Mouse (Mus musculus) right cerebral cortex, postnatal 14 days (tissue): ENCODE results near the gene Patl2.
"Not testable (repeated sequence)": the region's sequence is repeated elsewhere in the genome, so short reads cannot be mapped to it uniquely, and the experiment has no call there.

Experiments
- DNase-seq: peaks from one replicate; pipeline ENCODE4 v3.0.0; 2022

The Patl2 gene

GRCm38 (mm10) chr2:122186106-122186505 lies at the start of gene Patl2, which contains the start of gene Terb2:
Patl2 (minus strand) TSS chr2:122186189.
Terb2 (plus strand) TSS chr2:122186272.
- no peak for DNase-seq

GRCm38 (mm10) chr2:122235425-122235824 lies 49.4 kb upstream of the Patl2 start:
- DNase-seq: no peak

- DNase-seq: peak; percentile 71
Measured at GRCm38 (mm10) chr2:122234611-122235288, 48.8 kb upstream of the Patl2 start, which contains the start of gene Sord. Sord (plus strand) TSS chr2:122234749.

- DNase-seq: peak; percentile 13
Measured at GRCm38 (mm10) chr2:122233759-122234557, 48.0 kb upstream of the Patl2 start.

- no peak for DNase-seq
Measured at GRCm38 (mm10) chr2:122233341-122233740, 47.4 kb upstream of the Patl2 start.

GRCm38 (mm10) chr2:122231616-122232015 lies 45.6 kb upstream of the Patl2 start:
- no peak for DNase-seq

- DNase-seq: no peak
Measured at GRCm38 (mm10) chr2:122230395-122230794, 44.4 kb upstream of the Patl2 start.

GRCm38 (mm10) chr2:122223654-122224053 lies 37.7 kb upstream of the Patl2 start:
- no peak for DNase-seq

GRCm38 (mm10) chr2:122222272-122222671 lies 36.3 kb upstream of the Patl2 start:
- no peak for DNase-seq

GRCm38 (mm10) chr2:122221798-122222197 lies 35.8 kb upstream of the Patl2 start:
- DNase-seq: no peak

GRCm38 (mm10) chr2:122221378-122221777 lies 35.4 kb upstream of the Patl2 start:
- no peak for DNase-seq

GRCm38 (mm10) chr2:122218234-122218633 lies 32.2 kb upstream of the Patl2 start:
- no peak for DNase-seq

- DNase-seq: not testable (repeated sequence)
Measured at GRCm38 (mm10) chr2:122217075-122217474, 31.1 kb upstream of the Patl2 start.

- no peak for DNase-seq
Measured at GRCm38 (mm10) chr2:122210534-122211228, 24.7 kb upstream of the Patl2 start.

- no peak for DNase-seq
Measured at GRCm38 (mm10) chr2:122206440-122207107, 20.6 kb upstream of the Patl2 start.

- DNase-seq: no peak
Measured at GRCm38 (mm10) chr2:122201501-122201900, 15.5 kb upstream of the Patl2 start.

- peak; percentile 16 for DNase-seq
Measured at GRCm38 (mm10) chr2:122194509-122194929, 8.5 kb upstream of the Patl2 start.

GRCm38 (mm10) chr2:122191849-122192248 lies 5.9 kb upstream of the Patl2 start:
- DNase-seq: no peak

- no peak for DNase-seq
Measured at GRCm38 (mm10) chr2:122186751-122187150, 762 bp upstream of the Patl2 start.

- no peak for DNase-seq
Measured at GRCm38 (mm10) chr2:122185086-122185485, 903 bp downstream of the Patl2 start.

- DNase-seq: no peak
Measured at GRCm38 (mm10) chr2:122180051-122180822, 5.8 kb downstream of the Patl2 start.

- DNase-seq: no peak
Measured at GRCm38 (mm10) chr2:122172188-122172587, 13.8 kb downstream of the Patl2 start.
